Mouse (Mus musculus) sigmoid colon, adult 10 weeks (tissue): ENCODE results near the gene Larp4b. TPM values are rescaled to one million over a fixed set of nuclear protein-coding genes. Genes with fewer than 3 reads are reported as not detected.

Experiments used
- polyA plus RNA-seq: library from polyadenylated mRNA; stranded (reverse); fragments of 350-450 nt; fragmentation: Illumina TruSeq; extraction: RNeasy Lipid Tissue Mini Kit (QIAGEN cat#74804); gene quantifications from one replicate; pipeline ENCODE4 v1.2.3, GENCODE M21; 2014; ENCODE audit warnings: low read depth, low replicate concordance

The Larp4b gene
- 109 TPM for polyA plus RNA-seq

GRCm38 (mm10) chr13:9093316-9094155 is at the start of gene Larp4b:
Larp4b (plus strand) TSS chr13:9093881.

Other genes with a start within 250 kb of the Larp4b start
- 44.1 TPM for gene Wdr37, start 222.0 kb upstream of the Larp4b start, polyA plus RNA-seq
- 307 TPM for gene Idi1, start 208.4 kb upstream of the Larp4b start, polyA plus RNA-seq
- gene Gm9745, start 145.7 kb upstream of the Larp4b start, polyA plus RNA-seq: not detected
- not detected for gene Idi2, start 141.0 kb upstream of the Larp4b start, polyA plus RNA-seq
- 60.5 TPM for gene Gtpbp4, start 97.8 kb upstream of the Larp4b start, polyA plus RNA-seq
- 11.2 TPM for gene Dip2c, start 182.6 kb downstream of the Larp4b start, polyA plus RNA-seq